Mouse (Mus musculus) T-helper 17 cell (primary cell): ENCODE data around the gene Trappc6b.

Source experiments
- in situ Hi-C, 2 experiments: fragments of 300-600 bp; cut with MboI, MseI; formaldehyde crosslinking; loops; 1 replicate in 1 of 2; 2 replicates in 1 of 2; pipeline ENCODE4 v1.15.1; 2025; ENCODE audit warnings: high pct_unique_total_duplicates in 2 of 2

The Trappc6b gene

GRCm38 (mm10) chr12:59060993-59061595 is at the start of gene Trappc6b:
TSS of gene Trappc6b (minus strand) at chr12:59061472.
- in situ Hi-C loops, result loop anchor here in 1 of 2 experiments (10.0 kb wide), 1 partner anchor 46 kb away; the partner anchor contains the start of genes Gemin2 and Sec23a

DNA sequence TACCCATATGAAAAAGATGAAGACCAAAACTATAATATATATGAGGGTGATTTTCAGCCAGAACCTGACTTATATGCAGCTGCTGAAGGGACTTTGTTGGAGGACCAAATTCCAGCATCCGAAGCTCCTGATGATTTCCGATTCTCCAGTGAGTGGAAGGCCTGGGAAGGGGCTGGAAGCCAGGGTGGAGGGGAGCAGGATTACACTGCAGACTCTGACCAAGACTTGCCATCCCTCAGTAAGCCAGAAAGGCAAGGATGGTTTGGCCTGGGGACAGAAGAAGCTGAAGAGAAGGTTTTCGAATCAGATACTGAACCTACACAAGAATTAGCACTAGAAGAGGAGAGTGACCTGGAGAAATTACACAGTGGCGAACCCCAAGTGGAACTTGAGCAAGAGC is 46.7 kb upstream of the Trappc6b start:
- in situ Hi-C loops, result no loop called here

GRCm38 (mm10) chr12:59106491-59106890 is 45.2 kb upstream of the Trappc6b start:
- in situ Hi-C loops, result no loop called here

DNA sequence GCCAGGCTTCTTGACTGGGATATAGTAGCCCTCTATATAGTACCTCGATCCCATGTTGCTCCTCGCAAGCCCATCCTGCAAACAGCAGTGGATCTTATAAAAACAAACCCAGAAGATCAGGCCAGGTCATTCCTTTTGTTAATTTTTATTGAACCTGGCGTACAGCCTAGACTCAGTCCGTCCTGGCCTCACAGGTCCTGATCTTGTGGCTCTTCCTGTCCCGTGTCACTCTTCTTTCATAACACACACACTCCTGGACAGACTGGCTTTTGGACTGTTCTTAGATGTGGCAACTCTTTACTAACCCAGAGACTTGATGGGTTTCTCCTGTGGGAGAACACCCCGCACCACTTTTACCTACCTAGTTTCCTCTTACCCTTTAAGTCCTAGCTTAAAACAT is 44.6 kb upstream of the Trappc6b start:
- in situ Hi-C loops, result no loop called here

GRCm38 (mm10) chr12:59104771-59105170 is 43.5 kb upstream of the Trappc6b start:
- in situ Hi-C loops, result no loop called here

GRCm38 (mm10) chr12:59095104-59096025 is 34.1 kb upstream of the Trappc6b start, which contains the start of gene Mia2:
TSS of gene Mia2 (plus strand) at chr12:59095799.
- in situ Hi-C loops, result no loop called here

GRCm38 (mm10) chr12:59093543-59093942 is 32.3 kb upstream of the Trappc6b start:
- in situ Hi-C loops, result no loop called here

GRCm38 (mm10) chr12:59086171-59086570 is 24.9 kb upstream of the Trappc6b start:
- in situ Hi-C loops, result no loop called here

- in situ Hi-C loops, result no loop called here
These were observed 23.2 kb upstream of the Trappc6b start for GRCm38 (mm10) chr12:59084446-59084845.

DNA sequence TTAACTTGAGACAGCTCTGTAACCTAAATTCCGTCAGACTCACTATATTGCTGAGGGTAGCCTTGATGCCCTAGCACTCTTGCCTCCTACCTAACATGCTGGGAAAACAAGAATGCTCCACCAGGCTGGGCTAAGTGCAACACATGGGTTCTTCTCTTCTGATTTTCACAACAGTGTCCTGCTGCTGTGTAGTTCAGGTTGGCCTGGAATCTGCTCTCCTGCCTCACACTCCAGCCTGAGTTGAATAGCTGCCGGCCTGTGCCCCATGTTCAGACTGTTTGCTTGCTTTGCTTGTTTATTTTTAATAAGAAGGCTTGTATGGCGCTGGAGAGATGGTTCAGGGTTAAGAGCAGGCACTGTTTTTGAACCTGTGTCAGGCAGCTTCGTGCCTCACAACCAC is 19.2 kb upstream of the Trappc6b start:
- in situ Hi-C loops, result no loop called here

GRCm38 (mm10) chr12:59077883-59078282 is 16.6 kb upstream of the Trappc6b start:
- in situ Hi-C loops, result no loop called here

DNA sequence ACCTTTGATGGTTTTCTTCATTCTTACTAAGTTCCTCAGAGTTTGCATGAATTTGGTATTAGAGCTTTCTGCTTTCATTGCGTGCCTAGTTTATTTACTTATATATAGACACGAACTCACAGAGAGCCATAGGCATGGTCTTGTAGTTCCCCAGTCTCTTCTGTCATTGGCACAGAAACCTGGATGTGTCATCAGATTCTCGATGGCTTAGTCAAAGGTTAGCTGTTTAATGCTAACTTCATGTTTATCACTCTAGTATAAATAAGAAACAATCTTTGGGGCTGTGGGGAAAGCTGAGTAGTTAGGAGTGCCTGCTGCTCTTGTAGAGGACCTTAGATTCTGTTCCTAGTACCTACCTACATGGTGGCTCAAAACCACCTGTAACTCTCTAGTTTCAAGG is 15.7 kb upstream of the Trappc6b start:
- in situ Hi-C loops, result no loop called here

GRCm38 (mm10) chr12:59074052-59074451 is 12.8 kb upstream of the Trappc6b start:
- in situ Hi-C loops, result no loop called here

DNA sequence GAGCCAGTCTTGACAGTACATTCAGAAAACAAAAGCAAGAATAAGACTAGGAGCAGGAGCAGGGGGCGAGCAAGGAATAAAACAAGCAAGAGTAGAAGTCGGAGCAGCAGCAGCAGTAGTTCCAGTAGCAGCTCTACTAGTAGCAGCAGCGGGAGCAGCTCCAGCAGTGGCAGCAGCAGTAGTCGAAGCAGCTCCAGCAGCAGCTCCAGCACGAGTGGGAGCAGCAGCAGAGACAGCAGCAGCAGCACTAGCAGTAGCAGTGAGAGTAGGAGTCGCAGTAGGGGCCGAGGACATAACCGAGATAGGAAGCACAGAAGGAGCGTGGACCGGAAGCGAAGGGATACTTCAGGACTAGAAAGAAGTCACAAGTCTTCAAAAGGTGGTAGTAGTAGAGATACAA is 11.0 kb upstream of the Trappc6b start:
- in situ Hi-C loops, result no loop called here

DNA sequence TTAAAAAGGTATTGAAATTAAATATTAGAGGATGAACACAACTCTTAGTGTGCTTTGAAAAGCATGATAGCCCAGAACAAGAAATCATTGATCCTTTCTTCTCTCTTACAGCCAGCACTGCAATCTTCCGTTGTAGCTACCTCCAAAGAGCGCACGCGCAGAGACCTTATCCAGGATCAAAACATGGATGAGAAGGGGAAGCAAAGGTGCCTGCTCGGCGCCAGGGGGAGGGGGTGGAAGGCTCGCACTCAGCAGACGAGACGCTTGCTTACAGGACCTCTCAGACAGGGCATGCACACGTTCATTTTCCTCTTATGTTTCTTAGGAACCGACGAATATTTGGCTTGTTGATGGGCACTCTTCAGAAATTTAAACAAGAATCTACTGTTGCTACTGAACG is 7.5 kb upstream of the Trappc6b start:
- in situ Hi-C loops, result loop anchor here in 1 of 2 experiments (5.0 to 10.0 kb wide), 2 partner anchors 54 to 59 kb away; partner anchors contain the start of genes Gemin2 and Sec23a

DNA sequence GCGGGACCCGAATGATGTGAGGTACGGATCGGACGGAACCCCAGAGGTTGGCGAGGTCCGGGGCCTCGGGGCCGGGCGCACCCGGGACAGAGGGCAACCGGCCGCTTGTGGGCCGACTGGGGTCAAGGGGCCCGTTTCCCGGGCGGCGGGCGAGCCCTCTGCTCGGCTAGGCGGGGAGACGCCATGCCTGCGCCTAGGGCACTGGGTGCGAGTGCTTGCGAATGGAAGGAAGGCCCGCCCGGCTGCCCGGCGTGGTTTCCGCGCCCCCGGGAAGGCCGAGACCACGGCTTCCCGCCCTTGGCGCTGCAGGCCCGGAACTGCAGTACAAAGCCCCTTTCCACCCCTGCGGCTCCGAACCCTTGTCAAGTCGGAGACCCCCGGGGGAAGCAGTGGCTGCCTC is 5.8 kb upstream of the Trappc6b start:
- in situ Hi-C loops, result loop anchor here in 1 of 2 experiments (5.0 to 10.0 kb wide), 2 partner anchors 52 to 60 kb away; partner anchors contain the start of genes Gemin2 and Sec23a

- in situ Hi-C loops, result loop anchor here in 1 of 2 experiments (5.0 to 10.0 kb wide), 2 partner anchors 52 to 61 kb away; partner anchors contain the start of genes Gemin2 and Sec23a
These were observed 5.3 kb upstream of the Trappc6b start, which contains the start of gene Pnn for GRCm38 (mm10) chr12:59066448-59067077. TSS of gene Pnn (plus strand) at chr12:59066884.

GRCm38 (mm10) chr12:59065776-59066175 is 4.5 kb upstream of the Trappc6b start:
- in situ Hi-C loops, result loop anchor here in 1 of 2 experiments (5.0 to 10.0 kb wide), 2 partner anchors 51 to 62 kb away; partner anchors contain the start of genes Gemin2 and Sec23a

DNA sequence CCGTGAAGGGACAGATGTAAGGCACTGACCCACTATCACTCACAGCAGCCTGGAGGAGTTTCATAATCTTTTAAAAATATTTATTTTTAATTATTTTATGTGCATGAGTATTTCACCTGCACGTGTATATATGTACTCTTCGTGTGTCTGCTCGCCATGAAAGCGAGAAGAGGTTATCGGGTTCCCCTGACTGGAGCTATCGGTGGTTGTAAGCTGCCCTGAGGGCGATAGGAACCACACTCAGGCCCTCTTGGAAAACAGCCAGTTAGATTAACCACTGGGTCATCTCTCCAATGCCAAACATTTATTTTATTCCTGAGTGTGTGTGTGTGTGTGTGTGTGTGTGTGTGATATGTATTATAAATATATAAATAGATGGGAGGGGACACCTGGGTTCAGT is 3.6 kb upstream of the Trappc6b start:
- in situ Hi-C loops, result loop anchor here in 1 of 2 experiments (5.0 to 10.0 kb wide), 2 partner anchors 50 to 62 kb away; partner anchors contain the start of genes Gemin2 and Sec23a

DNA sequence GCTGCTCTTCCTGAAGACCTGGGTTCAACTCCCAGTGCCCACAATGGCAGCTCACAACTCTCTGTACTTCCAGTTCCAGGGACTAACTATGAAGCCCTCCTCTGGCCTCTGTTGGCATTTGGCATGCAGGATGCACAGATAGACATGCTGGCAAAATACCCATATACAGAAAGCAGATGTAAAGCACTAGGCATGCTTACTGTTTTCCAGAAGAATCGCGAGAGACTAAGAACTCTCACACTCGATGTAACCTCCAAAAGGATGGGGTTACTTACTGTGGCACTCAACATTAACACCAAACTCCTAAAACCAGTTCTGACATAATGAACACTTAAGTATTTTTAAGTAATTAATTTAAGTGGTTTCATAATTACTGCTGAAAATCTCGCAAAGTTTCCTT is 950 bp downstream of the Trappc6b start:
- in situ Hi-C loops, result loop anchor here in 1 of 2 experiments (10.0 kb wide), 1 partner anchor 46 kb away; the partner anchor contains the start of genes Gemin2 and Sec23a

DNA sequence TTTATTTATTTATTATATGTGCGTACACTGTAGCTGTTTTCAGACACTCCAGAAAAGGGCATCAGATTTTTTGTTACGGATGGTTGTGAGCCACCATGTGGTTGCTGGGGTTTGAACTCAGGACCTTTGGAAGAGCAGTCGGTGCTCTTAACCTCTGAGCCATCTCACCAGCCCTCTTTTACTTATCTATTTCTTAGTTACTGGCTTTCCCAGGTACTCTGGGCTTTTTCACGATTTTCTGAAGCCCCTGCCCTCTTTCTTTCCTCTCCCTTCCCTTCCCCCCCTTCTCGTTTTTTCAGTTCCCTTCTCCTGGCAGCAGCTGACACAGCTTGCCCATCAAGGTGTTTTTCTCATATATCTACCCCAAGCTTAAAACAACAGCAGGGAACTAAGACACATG is 3.0 kb downstream of the Trappc6b start:
- in situ Hi-C loops, result loop anchor here in 1 of 2 experiments (10.0 kb wide), 1 partner anchor 147 kb away; no protein-coding TSS in a partner anchor
